Mouse (Mus musculus) forebrain, embryonic 14.5 days (tissue): Measurements from ENCODE around the gene Hvcn1. TPM values are rescaled to one million over a fixed set of nuclear protein-coding genes. Genes with fewer than 3 reads are reported as not detected.

Experiments used
- ATAC-seq: fragments of 200-750 bp; cut with Nextera tagmentation; 2 replicates; pipeline ENCODE4 v1.8.0; 2017; ENCODE audit warnings: mild to moderate bottlenecking, moderate library complexity
- DNase-seq: peaks from one replicate; pipeline ENCODE4 v3.0.0-alpha.2; 2015; ENCODE audit warnings: low spot score
- H3K27ac ChIP-seq: fragments of 300-500 bp; sonication (generic); 2 replicates; pipeline ENCODE4 v1.5.1; 2014; ENCODE audit warnings: low read depth, mild to moderate bottlenecking, control low read depth, low read length, moderate library complexity
- H3K27me3 ChIP-seq: fragments of 300-500 bp; sonication (generic); replicated peaks from 2 replicates; pipeline ENCODE4 v1.6.1; 2014; ENCODE audit warnings: low read length, control low read depth, mixed read lengths; ENCODE audit not compliant: control insufficient read depth, insufficient read depth
- H3K36me3 ChIP-seq: fragments of 300-500 bp; sonication (generic); 2 replicates; pipeline ENCODE4 v1.6.1; 2014; ENCODE audit warnings: low read length, control low read depth; ENCODE audit not compliant: control insufficient read depth, insufficient read depth
- H3K4me1 ChIP-seq: fragments of 300-500 bp; sonication (generic); 2 replicates; pipeline ENCODE4 v1.6.1; 2014; ENCODE audit warnings: antibody characterized with exemption, low read length, control low read depth; ENCODE audit not compliant: control insufficient read depth, insufficient read depth
- H3K4me2 ChIP-seq: fragments of 300-500 bp; sonication (generic); 2 replicates; pipeline ENCODE4 v1.6.1; 2014; ENCODE audit warnings: mild to moderate bottlenecking, control low read depth, low read length
- H3K4me3 ChIP-seq: fragments of 300-500 bp; sonication (generic); 2 replicates; pipeline ENCODE4 v1.5.1; 2014; ENCODE audit warnings: low read depth, low read length, control low read depth
- H3K9ac ChIP-seq: fragments of 300-500 bp; sonication (generic); 2 replicates; pipeline ENCODE4 v1.6.1; 2014; ENCODE audit warnings: mild to moderate bottlenecking, low read length, control low read depth, moderate library complexity
- H3K9me3 ChIP-seq: fragments of 300-500 bp; sonication (generic); replicated peaks from 2 replicates; pipeline ENCODE4 v1.6.1; 2016; ENCODE audit warnings: low read length, control low read depth, mixed read lengths; ENCODE audit not compliant: control insufficient read depth
- WGBS: fragments of 180-500 bp; shearing (Covaris S2); extraction: QIAGEN DNeasy Blood & Tissue Kit; methylation state at CpG from one replicate; pipeline ENCODE4 v1.1.7; 2014; 5-methylcytosine and 5-hydroxymethylcytosine counted together
- polyA plus RNA-seq: library from polyadenylated mRNA; unstranded; fragments of >200 nt; fragmentation: Nextera tagmentation; extraction: Ambion mirVana; gene quantifications from 2 replicates; pipeline ENCODE4 v1.2.1, GENCODE M21; 2014

The Hvcn1 gene
- polyA plus RNA-seq, 1 experiment from 2014 or later: 2.4 TPM

- WGBS: 80% methylated on average over 7 of the region's 7 CpGs
- Histone ChIP-seq H3K4me3 (no peak overlapping the region), H3K9me3 (no peaks in the 10 kb centered on the region), H3K27me3 (no peaks in the 10 kb centered on the region), H3K9ac (no peak overlapping the region), H3K4me2 (no peak overlapping the region), H3K27ac (no peak overlapping the region), H3K4me1 (peaks cover 6% of the 10 kb centered on the region), H3K36me3 (no peaks in the 10 kb centered on the region)
- DNase-seq (no peak), ATAC-seq (no peak)
Measured at GRCm38 (mm10) chr5:122267136-122267535, 60.5 kb downstream of the Hvcn1 start.

GRCm38 (mm10) chr5:122267899-122268298 lies 61.3 kb downstream of the Hvcn1 start:
- peaks cover 6% of the 10 kb centered on the region for H3K4me1 ChIP-seq
- no peaks in the 10 kb centered on the region for H3K36me3 ChIP-seq
- no peak for ATAC-seq
- no peaks in the 10 kb centered on the region for H3K9me3 ChIP-seq
- H3K9ac ChIP-seq: no peak overlapping the region
- no peak overlapping the region for H3K4me2 ChIP-seq
- DNase-seq: peak; percentile 80
- H3K27ac ChIP-seq: no peak overlapping the region
- WGBS: 31% methylated on average over 5 of the region's 5 CpGs
- no peaks in the 10 kb centered on the region for H3K27me3 ChIP-seq
- no peak overlapping the region for H3K4me3 ChIP-seq

GRCm38 (mm10) chr5:122268858-122269604 lies 62.4 kb downstream of the Hvcn1 start:
- DNase-seq: no peak
- H3K27me3 ChIP-seq: no peaks in the 10 kb centered on the region
- H3K4me1 ChIP-seq: no peaks in the 10 kb centered on the region
- H3K4me2 ChIP-seq: no peak overlapping the region
- H3K36me3 ChIP-seq: no peaks in the 10 kb centered on the region
- H3K27ac ChIP-seq: no peak overlapping the region
- 77% methylated on average over 12 of the region's 12 CpGs for WGBS
- no peak for ATAC-seq
- no peak overlapping the region; the same call in 1 of the 2 replicates for H3K9ac ChIP-seq
- H3K4me3 ChIP-seq: no peak overlapping the region
- no peaks in the 10 kb centered on the region for H3K9me3 ChIP-seq

GRCm38 (mm10) chr5:122272821-122273220 lies 66.2 kb downstream of the Hvcn1 start:
- Histone ChIP-seq H3K9me3 (no peaks in the 10 kb centered on the region), H3K9ac (no peak overlapping the region), H3K27me3 (no peaks in the 10 kb centered on the region), H3K4me2 (no peak overlapping the region), H3K4me1 (no peaks in the 10 kb centered on the region), H3K27ac (no peak overlapping the region), H3K36me3 (no peaks in the 10 kb centered on the region), H3K4me3 (no peak overlapping the region)
- ATAC-seq: no peak
- no peak for DNase-seq
- 91% methylated on average over 5 of the region's 5 CpGs for WGBS

- DNase-seq: peak; percentile 49
- no peak; the same call in 1 of the 2 replicates for ATAC-seq
Measured at GRCm38 (mm10) chr5:122274785-122275184, 68.2 kb downstream of the Hvcn1 start.

GRCm38 (mm10) chr5:122278946-122279345 lies 72.3 kb downstream of the Hvcn1 start:
- H3K4me1 ChIP-seq: no peaks in the 10 kb centered on the region
- no peak for ATAC-seq

More at GRCm38 (mm10) chr5:122274785-122275184, 68.2 kb downstream of the Hvcn1 start:
- WGBS: 4% methylated on average over 5 of the region's 5 CpGs
- Histone ChIP-seq H3K4me3 (no peak overlapping the region), H3K9ac (no peak overlapping the region), H3K36me3 (no peaks in the 10 kb centered on the region), H3K27me3 (no peaks in the 10 kb centered on the region), H3K4me2 (no peak overlapping the region), H3K4me1 (no peaks in the 10 kb centered on the region), H3K27ac (no peak overlapping the region), H3K9me3 (no peaks in the 10 kb centered on the region)

GRCm38 (mm10) chr5:122279799-122280421 lies 73.3 kb downstream of the Hvcn1 start:
- WGBS: 85% methylated on average over 12 of the region's 12 CpGs
- ATAC-seq (no peak), DNase-seq (no peak)
- Histone ChIP-seq H3K4me2 (no peak overlapping the region), H3K4me1 (no peaks in the 10 kb centered on the region), H3K4me3 (no peak overlapping the region), H3K36me3 (no peaks in the 10 kb centered on the region), H3K9ac (no peak overlapping the region), H3K27me3 (no peaks in the 10 kb centered on the region), H3K27ac (no peak overlapping the region), H3K9me3 (no peaks in the 10 kb centered on the region)

More at GRCm38 (mm10) chr5:122278946-122279345, 72.3 kb downstream of the Hvcn1 start:
- Histone ChIP-seq H3K4me3 (no peak overlapping the region), H3K9ac (no peak overlapping the region), H3K4me2 (no peak overlapping the region), H3K36me3 (no peaks in the 10 kb centered on the region), H3K27ac (no peak overlapping the region), H3K27me3 (no peaks in the 10 kb centered on the region), H3K9me3 (no peaks in the 10 kb centered on the region)
- 81% methylated on average over 7 of the region's 7 CpGs for WGBS
- DNase-seq: peak; percentile 23

GRCm38 (mm10) chr5:122280422-122280826 lies 73.8 kb downstream of the Hvcn1 start:
- Histone ChIP-seq H3K27me3 (no peaks in the 10 kb centered on the region), H3K9ac (no peak overlapping the region), H3K4me3 (no peak overlapping the region), H3K36me3 (no peaks in the 10 kb centered on the region), H3K27ac (no peak overlapping the region), H3K4me2 (no peak overlapping the region), H3K4me1 (peaks cover 2% of the 10 kb centered on the region), H3K9me3 (no peaks in the 10 kb centered on the region)
- DNase-seq (no peak), ATAC-seq (no peak)
- 49% methylated on average over 6 of the region's 6 CpGs for WGBS

GRCm38 (mm10) chr5:122280827-122281462 lies 74.3 kb downstream of the Hvcn1 start:
- H3K4me3 ChIP-seq: no peak overlapping the region
- no peak overlapping the region for H3K27ac ChIP-seq
- H3K27me3 ChIP-seq: no peaks in the 10 kb centered on the region
- H3K4me2 ChIP-seq: no peak overlapping the region
- H3K9ac ChIP-seq: no peak overlapping the region
- H3K36me3 ChIP-seq: no peaks in the 10 kb centered on the region
- 38% methylated on average over 19 of the region's 19 CpGs for WGBS
- H3K4me1 ChIP-seq: peaks cover 7% of the 10 kb centered on the region
- H3K9me3 ChIP-seq: no peaks in the 10 kb centered on the region
- no peak for ATAC-seq
- DNase-seq: peak; percentile 11
